Mouse (Mus musculus) liver, adult 2 months (tissue): Measurements from ENCODE around the gene Rhox2e. TPM values are rescaled to one million over a fixed set of nuclear protein-coding genes. Genes with fewer than 3 reads are reported as not detected.
A peak's percentile ranks its signal among the peaks of the same experiment; 100 is the strongest.
"Not testable (repeated sequence)": the region's sequence is repeated elsewhere in the genome, so short reads cannot be mapped to it uniquely, and the experiment has no call there.

Experiments used
- DNase-seq: peaks from one replicate; pipeline ENCODE4 v3.0.0-alpha.2; 2011; ENCODE audit warnings: low read depth, low spot score; ENCODE audit errors: extremely low read depth
- H3K27ac ChIP-seq: fragments of 200-500 bp; replicated peaks from 2 replicates; pipeline ENCODE4 v1.5.1; 2012; ENCODE audit warnings: low read depth, mild to moderate bottlenecking, control low read depth, inconsistent platforms, low read length; ENCODE audit not compliant: insufficient read depth
- H3K27me3 ChIP-seq: fragments of 200-500 bp; 2 replicates; pipeline ENCODE4 v1.6.1; 2012; ENCODE audit warnings: mild to moderate bottlenecking, moderate library complexity, low read length, inconsistent platforms; ENCODE audit not compliant: control insufficient read depth, insufficient read depth
- H3K36me3 ChIP-seq: fragments of 200-500 bp; 2 replicates; pipeline ENCODE4 v1.6.1; 2012; ENCODE audit warnings: low read length, inconsistent platforms; ENCODE audit not compliant: control insufficient read depth, insufficient read depth
- H3K4me1 ChIP-seq: fragments of 200-500 bp; 2 replicates; pipeline ENCODE4 v1.6.1; 2011; ENCODE audit warnings: low read length; ENCODE audit not compliant: control insufficient read depth, insufficient read depth
- H3K4me3 ChIP-seq: fragments of 200-500 bp; 2 replicates; pipeline ENCODE4 v1.5.1; 2011; ENCODE audit warnings: low read depth, mild to moderate bottlenecking, control low read depth, low read length, moderate library complexity; ENCODE audit not compliant: insufficient read depth
- H3K79me2 ChIP-seq: fragments of 200-500 bp; 2 replicates; pipeline ENCODE4 v1.6.1; 2012; ENCODE audit warnings: inconsistent platforms, mild to moderate bottlenecking, low read length, moderate library complexity; ENCODE audit not compliant: control insufficient read depth, insufficient read depth
- H3K9ac ChIP-seq: fragments of 200-500 bp; 2 replicates; pipeline ENCODE4 v1.6.1; 2012; ENCODE audit warnings: low read depth, mild to moderate bottlenecking, control low read depth, inconsistent platforms, low read length
- WGBS: fragments of 180-500 bp; shearing (Covaris S2); methylation state at CpG from one replicate; pipeline ENCODE4 v1.1.7; 2018; 5-methylcytosine and 5-hydroxymethylcytosine counted together
- polyA plus RNA-seq: library from polyadenylated mRNA; depleted of rRNA; stranded (reverse); fragments of >200 nt; gene quantifications from 2 replicates; pipeline ENCODE4 v1.2.3, GENCODE M21; 2012; rRNA removed
- total RNA-seq: library from RNA; depleted of rRNA; stranded (reverse); fragments of >200 nt; gene quantifications from 2 replicates; pipeline ENCODE4 v1.2.3, GENCODE M21; 2014; rRNA removed

Rhox2e gene
- total RNA-seq (not detected in 2 replicates), polyA plus RNA-seq (not detected in 2 replicates)

GRCm38 (mm10) chrX:37530152-37530551, at the start of gene Rhox2e:
TSS of gene Rhox2e (plus strand) at chrX:37530452.
- 86% methylated on average over 2 of the region's 8 CpGs for WGBS
- H3K4me3 ChIP-seq, H3K9ac ChIP-seq, H3K79me2 ChIP-seq, DNase-seq, H3K27me3 ChIP-seq, H3K27ac ChIP-seq, H3K4me1 ChIP-seq, H3K36me3 ChIP-seq: not testable (repeated sequence)

GRCm38 (mm10) chrX:37514059-37514458, 16.2 kb upstream of the Rhox2e start, which contains the start of gene Rhox4d:
TSS of gene Rhox4d (plus strand) at chrX:37514359.
- H3K4me3 ChIP-seq, H3K4me1 ChIP-seq, H3K36me3 ChIP-seq, H3K79me2 ChIP-seq, H3K9ac ChIP-seq, DNase-seq, H3K27ac ChIP-seq, H3K27me3 ChIP-seq: not testable (repeated sequence)
- 94% methylated on average over 11 of the region's 18 CpGs for WGBS

GRCm38 (mm10) chrX:37541719-37542118, 11.5 kb downstream of the Rhox2e start, which contains the start of gene Rhox3e:
TSS of gene Rhox3e (plus strand) at chrX:37542019.
- not testable (repeated sequence) for H3K36me3 ChIP-seq, H3K27me3 ChIP-seq, H3K9ac ChIP-seq, H3K4me1 ChIP-seq, H3K4me3 ChIP-seq, H3K79me2 ChIP-seq, H3K27ac ChIP-seq, DNase-seq
- WGBS = no CpG with 5 or more reads among the region's 4 CpGs

- H3K4me3 ChIP-seq, H3K27me3 ChIP-seq, H3K79me2 ChIP-seq, DNase-seq, H3K27ac ChIP-seq, H3K9ac ChIP-seq, H3K4me1 ChIP-seq, H3K36me3 ChIP-seq: not testable (repeated sequence)
- 94% methylated on average over 10 of the region's 18 CpGs for WGBS
Observed at GRCm38 (mm10) chrX:37557112-37557511, 26.9 kb downstream of the Rhox2e start, which contains the start of gene Rhox4e. TSS of gene Rhox4e (plus strand) at chrX:37557412.

GRCm38 (mm10) chrX:37571105-37571504, 40.9 kb downstream of the Rhox2e start, which contains the start of gene Rhox2f:
TSS of gene Rhox2f (plus strand) at chrX:37571405.
- H3K79me2 ChIP-seq, H3K4me1 ChIP-seq, H3K27ac ChIP-seq, H3K9ac ChIP-seq, H3K27me3 ChIP-seq, H3K36me3 ChIP-seq, DNase-seq, H3K4me3 ChIP-seq: not testable (repeated sequence)
- 91% methylated on average over 8 of the region's 8 CpGs for WGBS

- not testable (repeated sequence) for H3K36me3 ChIP-seq, H3K27ac ChIP-seq, H3K4me1 ChIP-seq, H3K79me2 ChIP-seq, H3K4me3 ChIP-seq, H3K27me3 ChIP-seq, H3K9ac ChIP-seq
- peak; percentile 4 for DNase-seq
- 44% methylated on average over 2 of the region's 2 CpGs for WGBS
Observed at GRCm38 (mm10) chrX:37572638-37573037, 42.4 kb downstream of the Rhox2e start.

GRCm38 (mm10) chrX:37580692-37581091, 50.4 kb downstream of the Rhox2e start, which contains the start of gene Rhox3f:
TSS of gene Rhox3f (plus strand) at chrX:37580992.
- H3K79me2 ChIP-seq, H3K27me3 ChIP-seq, H3K36me3 ChIP-seq, H3K9ac ChIP-seq, H3K27ac ChIP-seq, H3K4me3 ChIP-seq, DNase-seq, H3K4me1 ChIP-seq: not testable (repeated sequence)

Other genes starting within 250 kb of the Rhox2e start
- not detected in 2 replicates for gene Rhox3a2, start 150.4 kb upstream of the Rhox2e start, total RNA-seq
- gene Rhox3a2, start 150.4 kb upstream of the Rhox2e start, polyA plus RNA-seq = not detected in 2 replicates
- gene Rhox4a2, start 139.6 kb upstream of the Rhox2e start, total RNA-seq = not detected in 2 replicates
- gene Rhox4a2, start 139.6 kb upstream of the Rhox2e start, polyA plus RNA-seq = not detected in 2 replicates
- gene Rhox2b, start 118.4 kb upstream of the Rhox2e start, total RNA-seq = not detected in 2 replicates
- gene Rhox2b, start 118.4 kb upstream of the Rhox2e start, polyA plus RNA-seq = not detected in 2 replicates
- not detected in 2 replicates for gene Rhox4b, start 98.0 kb upstream of the Rhox2e start, total RNA-seq
- gene Rhox4b, start 98.0 kb upstream of the Rhox2e start, polyA plus RNA-seq = not detected in 2 replicates
- gene Rhox2c, start 76.8 kb upstream of the Rhox2e start, total RNA-seq = not detected in 2 replicates
- not detected in 2 replicates for gene Rhox2c, start 76.8 kb upstream of the Rhox2e start, polyA plus RNA-seq
- not detected in 2 replicates for gene Rhox3c, start 71.9 kb upstream of the Rhox2e start, total RNA-seq
- not detected in 2 replicates for gene Rhox3c, start 71.9 kb upstream of the Rhox2e start, polyA plus RNA-seq
- gene Rhox4c, start 50.1 kb upstream of the Rhox2e start, total RNA-seq = not detected in 2 replicates
- not detected in 2 replicates for gene Rhox4c, start 50.1 kb upstream of the Rhox2e start, polyA plus RNA-seq
- gene Rhox2d, start 37.0 kb upstream of the Rhox2e start, total RNA-seq = not detected in 2 replicates
- not detected in 2 replicates for gene Rhox2d, start 37.0 kb upstream of the Rhox2e start, polyA plus RNA-seq
- gene Rhox4d, start 16.1 kb upstream of the Rhox2e start, total RNA-seq = not detected in 2 replicates
- gene Rhox4d, start 16.1 kb upstream of the Rhox2e start, polyA plus RNA-seq = not detected in 2 replicates
- not detected in 2 replicates for gene Rhox3e, start 11.6 kb downstream of the Rhox2e start, total RNA-seq
- gene Rhox3e, start 11.6 kb downstream of the Rhox2e start, polyA plus RNA-seq = not detected in 2 replicates
- not detected in 2 replicates for gene Rhox4e, start 27.0 kb downstream of the Rhox2e start, total RNA-seq
- gene Rhox4e, start 27.0 kb downstream of the Rhox2e start, polyA plus RNA-seq = not detected in 2 replicates
- gene Rhox2f, start 41.0 kb downstream of the Rhox2e start, total RNA-seq = not detected in 2 replicates
- gene Rhox2f, start 41.0 kb downstream of the Rhox2e start, polyA plus RNA-seq = not detected in 2 replicates
- gene Rhox3f, start 50.5 kb downstream of the Rhox2e start, total RNA-seq = not detected in 2 replicates
- gene Rhox3f, start 50.5 kb downstream of the Rhox2e start, polyA plus RNA-seq = not detected in 2 replicates
- gene Rhox4f, start 77.3 kb downstream of the Rhox2e start, total RNA-seq = not detected in 2 replicates
- not detected in 2 replicates for gene Rhox4f, start 77.3 kb downstream of the Rhox2e start, polyA plus RNA-seq
- not detected in 2 replicates for gene Rhox3g, start 98.2 kb downstream of the Rhox2e start, total RNA-seq
- gene Rhox3g, start 98.2 kb downstream of the Rhox2e start, polyA plus RNA-seq = not detected in 2 replicates
- not detected in 2 replicates for gene Rhox2g, start 113.0 kb downstream of the Rhox2e start, total RNA-seq
- gene Rhox2g, start 113.0 kb downstream of the Rhox2e start, polyA plus RNA-seq = not detected in 2 replicates
- not detected in 2 replicates for gene Rhox4g, start 120.9 kb downstream of the Rhox2e start, total RNA-seq
- gene Rhox4g, start 120.9 kb downstream of the Rhox2e start, polyA plus RNA-seq = not detected in 2 replicates
- not detected in 2 replicates for gene Rhox3h, start 138.3 kb downstream of the Rhox2e start, total RNA-seq
- gene Rhox3h, start 138.3 kb downstream of the Rhox2e start, polyA plus RNA-seq = not detected in 2 replicates
- gene Rhox2h, start 142.8 kb downstream of the Rhox2e start, total RNA-seq = not detected in 2 replicates
- gene Rhox2h, start 142.8 kb downstream of the Rhox2e start, polyA plus RNA-seq = not detected in 2 replicates